Mouse (Mus musculus) limb, embryonic 14.5 days (tissue): Measurements from ENCODE around the gene Slc37a4. TPM values are rescaled to one million over a fixed set of nuclear protein-coding genes. Genes with fewer than 3 reads are reported as not detected.

Experiments used
- ATAC-seq: fragments of 200-750 bp; cut with Nextera tagmentation; 2 replicates; pipeline ENCODE4 v1.8.0; 2017; ENCODE audit warnings: low read depth, moderate number of reproducible peaks, moderate TSS enrichment; ENCODE audit not compliant: low FRiP score
- DNase-seq: peaks from one replicate; pipeline ENCODE4 v3.0.0-alpha.2; 2015; ENCODE audit warnings: low spot score
- H3K27ac ChIP-seq: fragments of 300-500 bp; sonication (generic); replicated peaks from 2 replicates; pipeline ENCODE4 v1.5.1; 2014; ENCODE audit warnings: low read depth, mild to moderate bottlenecking, low read length, moderate library complexity, mixed read lengths
- H3K27me3 ChIP-seq: fragments of 300-500 bp; sonication (generic); 2 replicates; pipeline ENCODE4 v1.6.1; 2014; ENCODE audit warnings: low read length, mixed read lengths; ENCODE audit not compliant: control insufficient read depth, insufficient read depth
- H3K36me3 ChIP-seq: fragments of 300-500 bp; sonication (generic); 2 replicates; pipeline ENCODE4 v1.6.1; 2014; ENCODE audit warnings: mild to moderate bottlenecking, low read length, moderate library complexity, mixed read lengths; ENCODE audit not compliant: control insufficient read depth, insufficient read depth
- H3K4me1 ChIP-seq: fragments of 300-500 bp; sonication (generic); 2 replicates; pipeline ENCODE4 v1.6.1; 2014; ENCODE audit warnings: antibody characterized with exemption, low read length, mixed read lengths; ENCODE audit not compliant: control insufficient read depth, insufficient read depth
- H3K4me2 ChIP-seq: fragments of 300-500 bp; sonication (generic); replicated peaks from 2 replicates; pipeline ENCODE4 v1.6.1; 2014; ENCODE audit warnings: low read depth, mild to moderate bottlenecking, low read length, moderate library complexity; ENCODE audit not compliant: severe bottlenecking
- H3K4me3 ChIP-seq: fragments of 300-500 bp; sonication (generic); replicated peaks from 2 replicates; pipeline ENCODE4 v1.5.1; 2014; ENCODE audit warnings: low read length
- H3K9ac ChIP-seq: fragments of 300-500 bp; sonication (generic); 2 replicates; pipeline ENCODE4 v1.6.1; 2014; ENCODE audit warnings: mild to moderate bottlenecking, low read depth, low read length, moderate library complexity; ENCODE audit not compliant: severe bottlenecking
- H3K9me3 ChIP-seq: fragments of 300-500 bp; sonication (generic); 2 replicates; pipeline ENCODE4 v1.6.1; 2016; ENCODE audit warnings: low read length; ENCODE audit not compliant: control insufficient read depth
- POLR2A ChIP-seq: fragments of 200-500 bp; IDR thresholded peaks from 2 replicates; pipeline ENCODE4 v1.8.0; 2012; ENCODE audit warnings: inconsistent platforms, mild to moderate bottlenecking, moderate library complexity, borderline replicate concordance; ENCODE audit not compliant: insufficient read depth, insufficient read length; ENCODE audit errors: extremely low read depth
- WGBS: fragments of 180-500 bp; shearing (Covaris S2); extraction: QIAGEN DNeasy Blood & Tissue Kit; methylation state at CpG from one replicate; pipeline ENCODE4 v1.1.7; 2014; 5-methylcytosine and 5-hydroxymethylcytosine counted together
- polyA plus RNA-seq, 2 experiments: library from polyadenylated mRNA; depleted of rRNA in 1 of 2; stranded (reverse) in 1 of 2; unstranded in 1 of 2; fragments of >200 nt; fragmentation: Nextera tagmentation in 1 of 2; extraction: Ambion mirVana in 1 of 2; gene quantifications; 2 replicates each; pipeline versions ENCODE4 v1.2.1 to v1.2.3; 2012 to 2014

Slc37a4 gene
- polyA plus RNA-seq, 2 experiments = 12.5 to 17.5 TPM

DNA sequence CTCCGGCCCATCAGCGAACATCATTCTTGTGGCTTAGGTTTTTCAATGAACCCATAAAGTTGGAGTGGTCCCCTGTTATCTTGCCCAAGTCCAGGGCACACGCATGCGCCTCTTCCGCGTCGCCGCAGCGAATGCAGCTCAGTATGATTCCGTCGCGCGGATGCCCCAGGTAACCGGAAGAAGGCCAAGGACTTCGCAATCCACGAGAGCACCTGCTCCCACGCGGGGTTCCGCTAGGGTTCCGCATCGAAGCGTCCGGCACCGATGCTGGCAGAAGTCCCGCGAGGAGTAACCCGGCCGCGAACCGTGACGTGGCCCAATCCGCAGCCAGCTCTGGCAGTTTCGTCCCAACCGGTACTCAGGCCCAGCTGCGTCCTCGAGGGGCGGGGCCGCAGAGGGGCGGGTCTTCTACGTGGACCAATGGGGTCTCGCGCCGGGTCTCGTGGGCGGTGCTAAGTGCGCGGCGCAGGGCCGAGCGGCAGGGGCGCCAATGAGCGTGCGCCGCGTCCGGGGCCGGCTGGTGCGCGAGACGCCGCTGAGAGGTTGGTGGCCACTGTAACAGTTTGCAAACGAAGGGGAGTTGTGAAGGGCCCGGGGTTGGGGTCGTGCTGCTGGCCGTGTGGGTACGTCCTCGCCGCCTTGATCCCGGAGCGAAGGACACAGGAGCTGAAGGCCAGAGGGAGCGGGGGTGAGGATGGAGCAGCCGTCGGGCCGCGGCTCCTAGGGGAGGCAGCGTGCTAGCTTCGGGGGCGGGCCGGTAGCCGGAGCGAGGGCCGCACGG is 17.4 kb upstream of the Slc37a4 start, which contains the start of gene Hyou1:
TSS of gene Hyou1 (plus strand) at position 437 of the 781 bp plus-strand sequence.
- no peaks in the 10 kb centered on the region for H3K9me3 ChIP-seq
- peaks cover 7% of the 10 kb centered on the region for H3K4me1 ChIP-seq
- peak within 1 kb of the TSS; percentile 88 for H3K4me3 ChIP-seq
- WGBS = under 1% methylated on average over 75 of the region's 83 CpGs
- peaks cover 33% of the 10 kb centered on the region for H3K36me3 ChIP-seq
- H3K9ac ChIP-seq = peak within 1 kb of the TSS; percentile 90
- ATAC-seq = peak; percentile 99
- TF ChIP-seq POLR2A = peak; percentile 72; the same call in 1 of the 2 replicates
- peak; percentile 97 for DNase-seq
- peak within 1 kb of the TSS; percentile 95 for H3K4me2 ChIP-seq
- no peaks in the 10 kb centered on the region for H3K27me3 ChIP-seq
- H3K27ac ChIP-seq = peak within 1 kb of the TSS; percentile 84

- Histone ChIP-seq H3K4me1 (peaks cover 7% of the 10 kb centered on the region), H3K27ac (peak overlapping the region; percentile 84), H3K4me2 (peak overlapping the region; percentile 95), H3K36me3 (peaks cover 39% of the 10 kb centered on the region), H3K27me3 (no peaks in the 10 kb centered on the region), H3K9ac (peak overlapping the region; percentile 90), H3K4me3 (peak overlapping the region; percentile 88), H3K9me3 (no peaks in the 10 kb centered on the region)
- ATAC-seq (0 out of 2 replicates have a peak, but pooled peaks have one; percentile 2), DNase-seq (no peak)
- 9% methylated on average over 15 of the region's 15 CpGs for WGBS
- no peak for TF ChIP-seq POLR2A
These were observed 16.8 kb upstream of the Slc37a4 start for GRCm38 (mm10) chr9:44379862-44380261.

- H3K4me3 ChIP-seq = no peak overlapping the region
- no peak overlapping the region for H3K4me2 ChIP-seq
- ATAC-seq (no peak), DNase-seq (no peak)
- H3K36me3 ChIP-seq = peaks cover 83% of the 10 kb centered on the region
- H3K9me3 ChIP-seq = no peaks in the 10 kb centered on the region
- 95% methylated on average over 13 of the region's 13 CpGs for WGBS
- no peak overlapping the region for H3K9ac ChIP-seq
- H3K27me3 ChIP-seq = no peaks in the 10 kb centered on the region
- no peak for TF ChIP-seq POLR2A
- peaks cover 7% of the 10 kb centered on the region for H3K4me1 ChIP-seq
- H3K27ac ChIP-seq = no peak overlapping the region
These were observed 12.1 kb upstream of the Slc37a4 start for GRCm38 (mm10) chr9:44384596-44384995.

DNA sequence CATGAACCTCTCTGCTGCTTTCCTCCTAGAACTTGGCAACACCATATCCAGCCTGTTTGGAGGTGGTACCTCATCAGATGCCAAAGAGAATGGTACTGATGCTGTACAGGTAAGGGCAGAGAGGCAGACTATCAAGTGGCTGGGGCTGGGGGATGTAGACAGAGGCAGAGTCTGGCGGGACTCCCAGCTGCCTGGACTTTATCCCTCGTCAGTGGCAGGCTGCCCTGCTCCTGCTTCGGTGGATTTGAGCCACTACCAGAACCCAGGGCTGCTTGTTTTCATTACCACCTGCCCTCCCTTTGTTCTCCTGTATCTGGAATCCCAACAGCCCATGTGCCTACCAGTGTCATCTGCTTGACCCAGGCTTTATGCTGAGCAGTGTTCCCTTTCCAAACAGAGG is 9.4 kb upstream of the Slc37a4 start:
- Histone ChIP-seq H3K4me2 (no peak overlapping the region), H3K9me3 (no peaks in the 10 kb centered on the region), H3K9ac (no peak overlapping the region), H3K4me1 (no peaks in the 10 kb centered on the region), H3K4me3 (no peak overlapping the region), H3K36me3 (peaks cover 94% of the 10 kb centered on the region), H3K27ac (no peak overlapping the region), H3K27me3 (no peaks in the 10 kb centered on the region)
- TF ChIP-seq POLR2A = no peak
- WGBS = 81% methylated on average over 3 of the region's 3 CpGs
- DNase-seq (no peak), ATAC-seq (no peak)

DNA sequence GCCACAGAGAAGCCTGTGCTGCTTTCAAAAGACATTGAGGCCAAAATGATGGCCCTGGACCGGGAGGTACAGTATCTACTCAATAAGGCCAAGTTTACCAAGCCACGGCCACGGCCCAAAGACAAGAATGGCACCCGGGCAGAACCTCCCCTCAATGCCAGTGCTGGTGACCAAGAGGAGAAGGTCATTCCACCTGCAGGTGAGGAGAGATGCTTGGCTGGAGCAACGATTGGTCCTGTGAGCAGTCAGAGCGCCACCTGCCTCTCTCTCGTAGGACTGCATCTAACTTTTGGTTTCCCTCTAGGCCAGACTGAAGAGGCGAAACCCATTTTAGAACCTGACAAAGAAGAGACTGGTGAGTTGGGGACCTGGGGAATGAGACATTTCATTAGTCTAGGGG is 7.4 kb upstream of the Slc37a4 start:
- Histone ChIP-seq H3K27me3 (no peaks in the 10 kb centered on the region), H3K4me1 (no peaks in the 10 kb centered on the region), H3K9ac (no peak overlapping the region), H3K4me3 (no peak overlapping the region), H3K27ac (no peak overlapping the region), H3K9me3 (no peaks in the 10 kb centered on the region), H3K4me2 (no peak overlapping the region), H3K36me3 (peaks cover 78% of the 10 kb centered on the region)
- ATAC-seq (no peak), DNase-seq (peak; percentile 42)
- no peak for TF ChIP-seq POLR2A
- WGBS = 63% methylated on average over 8 of the region's 8 CpGs
